Mouse (Mus musculus) kidney, embryonic 15.5 days (tissue): Measurements from ENCODE around the gene Gm13128. TPM values are rescaled to one million over a fixed set of nuclear protein-coding genes. Genes with fewer than 3 reads are reported as not detected.
"Not testable (repeated sequence)": the region's sequence is repeated elsewhere in the genome, so short reads cannot be mapped to it uniquely, and the experiment has no call there.

ENCODE experiments used
- ATAC-seq: fragments of 200-750 bp; cut with Nextera tagmentation; replicated peaks from 2 replicates; pipeline ENCODE4 v1.8.0; 2017; ENCODE audit warnings: moderate TSS enrichment; ENCODE audit not compliant: low FRiP score
- H3K27ac ChIP-seq: fragments of 300-500 bp; sonication (generic); 2 replicates; pipeline ENCODE4 v1.5.1; 2015; ENCODE audit warnings: mild to moderate bottlenecking, inconsistent platforms
- H3K27me3 ChIP-seq: fragments of 300-500 bp; sonication (generic); 2 replicates; pipeline ENCODE4 v1.6.1; 2015; ENCODE audit warnings: inconsistent platforms
- H3K36me3 ChIP-seq: fragments of 300-500 bp; sonication (generic); 2 replicates; pipeline ENCODE4 v1.6.1; 2015; ENCODE audit warnings: inconsistent platforms
- H3K4me1 ChIP-seq: fragments of 300-500 bp; sonication (generic); 2 replicates; pipeline ENCODE4 v1.6.1; 2015; ENCODE audit warnings: inconsistent platforms
- H3K4me2 ChIP-seq: fragments of 300-500 bp; sonication (generic); 2 replicates; pipeline ENCODE4 v1.6.1; 2015; ENCODE audit warnings: moderate library complexity, mild to moderate bottlenecking, inconsistent platforms
- H3K4me3 ChIP-seq: fragments of 300-500 bp; sonication (generic); replicated peaks from 2 replicates; pipeline ENCODE4 v1.5.1; 2015; ENCODE audit warnings: mild to moderate bottlenecking, inconsistent platforms
- H3K9ac ChIP-seq: fragments of 300-500 bp; sonication (generic); 2 replicates; pipeline ENCODE4 v1.6.1; 2015; ENCODE audit warnings: mild to moderate bottlenecking, inconsistent platforms
- H3K9me3 ChIP-seq: fragments of 300-500 bp; sonication (generic); replicated peaks from 2 replicates; pipeline ENCODE4 v1.6.1; 2016; ENCODE audit warnings: inconsistent platforms
- WGBS: fragments of 180-500 bp; shearing (Covaris S2); methylation state at CpG from one replicate; pipeline ENCODE4 v1.1.7; 2015; ENCODE audit warnings: mixed read lengths; 5-methylcytosine and 5-hydroxymethylcytosine counted together
- polyA plus RNA-seq: library from polyadenylated mRNA; unstranded; fragments of >200 nt; fragmentation: Nextera tagmentation; extraction: Ambion mirVana; gene quantifications from 2 replicates; pipeline ENCODE4 v1.2.1, GENCODE M21; 2015

Gm13128 gene
- polyA plus RNA-seq: not detected in 2 replicates

DNA sequence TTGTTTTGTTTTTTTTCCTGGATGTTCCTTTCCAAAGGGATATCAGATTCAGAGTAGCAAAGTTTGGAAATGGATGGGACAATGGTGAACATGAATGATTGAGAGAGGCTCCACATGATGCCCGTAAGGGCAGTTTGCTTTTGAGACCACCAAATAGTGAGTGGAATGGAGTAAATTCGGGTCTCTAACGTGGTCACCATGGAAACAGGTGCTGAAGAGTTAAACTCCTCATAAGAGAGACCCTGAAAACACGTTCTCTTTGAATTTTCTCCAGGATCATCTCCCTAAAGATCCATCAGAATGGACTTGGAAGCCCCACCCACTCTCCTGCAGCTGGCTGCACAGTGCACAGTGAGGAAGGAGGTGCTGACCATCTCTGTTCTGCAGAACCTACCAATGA lies at the start of gene Gm13128:
Gene Gm13128, plus strand, starts transcription at position 301 of the 400 bp plus-strand sequence.
- H3K27ac ChIP-seq, H3K9me3 ChIP-seq, H3K4me1 ChIP-seq, H3K9ac ChIP-seq, ATAC-seq, H3K4me3 ChIP-seq, H3K4me2 ChIP-seq, H3K27me3 ChIP-seq, H3K36me3 ChIP-seq: not testable (repeated sequence)
- WGBS: 57% methylated on average over 4 of the region's 4 CpGs

DNA sequence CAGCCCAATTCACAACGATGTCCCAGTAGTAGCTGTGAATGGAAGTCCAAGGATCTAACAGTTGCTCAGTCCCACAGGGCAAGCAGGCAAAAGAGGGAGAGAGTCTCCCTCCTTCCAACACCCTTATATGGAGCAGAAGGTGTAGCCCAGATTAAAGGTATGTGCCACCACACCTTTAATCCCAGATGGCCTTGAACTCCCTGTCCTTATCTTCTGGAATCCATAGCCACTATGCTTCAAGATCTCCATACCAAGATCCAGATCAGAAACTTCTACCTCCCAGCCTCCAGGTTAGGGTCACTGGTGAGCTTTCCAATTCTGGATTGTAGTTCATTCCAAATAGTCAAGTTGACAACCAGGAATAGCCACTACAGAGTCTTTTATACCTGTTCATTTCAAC lies 49.7 kb upstream of the Gm13128 start, which contains the start of gene Pramel5:
Gene Pramel5, minus strand, starts transcription at position 101 of the 400 bp plus-strand sequence.
- not testable (repeated sequence) for H3K27ac ChIP-seq, H3K36me3 ChIP-seq, H3K27me3 ChIP-seq, H3K4me1 ChIP-seq, H3K4me2 ChIP-seq, H3K4me3 ChIP-seq, H3K9me3 ChIP-seq, ATAC-seq, H3K9ac ChIP-seq
- 33% methylated on average over 1 of the region's 1 CpGs for WGBS

DNA sequence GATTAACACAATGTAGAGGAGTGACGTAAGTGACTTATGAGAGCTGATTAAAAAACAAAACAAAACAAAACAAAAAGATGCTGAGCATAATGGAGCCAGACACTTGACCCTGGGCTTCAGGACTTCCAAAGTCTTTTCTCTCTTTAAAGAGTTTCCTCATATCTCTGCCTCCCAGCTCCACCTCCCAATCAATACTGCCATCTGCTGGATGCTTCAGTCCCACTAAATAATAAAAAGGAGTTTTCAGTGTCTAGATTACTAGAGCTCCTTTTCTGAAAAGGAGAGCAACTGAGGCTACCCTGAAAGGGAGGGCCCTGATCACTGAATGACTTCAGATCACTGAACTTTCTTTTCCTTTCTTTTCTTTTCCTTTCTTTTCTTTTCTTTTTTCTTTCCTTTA lies 30.6 kb upstream of the Gm13128 start:
- H3K4me1 ChIP-seq: not testable (repeated sequence)
- 49% methylated on average over 1 of the region's 1 CpGs for WGBS

DNA sequence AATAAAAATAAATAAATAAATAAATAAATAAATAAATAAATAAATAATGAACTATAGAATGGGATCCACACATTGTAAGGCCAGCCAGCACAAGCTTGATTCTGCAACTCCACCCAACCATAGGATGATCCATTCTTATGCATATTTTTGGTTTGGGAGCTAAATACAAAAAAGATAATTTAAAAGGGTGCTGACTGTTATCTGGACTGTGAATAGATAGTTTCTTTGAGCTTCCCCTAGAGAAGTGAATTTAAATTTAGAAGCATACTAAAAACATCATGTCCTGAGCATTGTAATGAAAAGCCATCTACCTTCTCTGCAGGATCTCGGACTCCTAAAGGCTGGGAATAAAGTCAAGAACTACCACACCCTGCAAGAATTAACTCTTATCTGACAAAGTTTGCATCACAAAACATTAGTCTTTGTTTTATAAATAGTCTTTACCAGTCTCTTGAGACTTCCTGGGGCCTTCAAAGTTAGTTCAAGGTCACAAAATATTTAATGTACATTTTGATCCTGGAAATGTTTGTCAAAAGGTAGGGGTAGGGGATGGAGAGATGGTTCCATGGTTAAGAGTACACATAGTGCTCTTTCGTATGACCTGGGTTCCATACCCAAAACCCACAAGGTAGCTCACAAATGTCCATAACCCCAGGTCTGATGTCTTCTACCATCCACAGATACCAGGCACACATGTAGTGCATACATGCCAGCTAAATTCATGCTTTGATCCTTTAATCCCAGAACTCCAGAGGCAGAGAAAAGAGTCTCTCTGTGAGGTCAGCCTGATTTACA lies 17.2 kb upstream of the Gm13128 start:
- H3K4me3 ChIP-seq, H3K4me2 ChIP-seq, H3K4me1 ChIP-seq, H3K9me3 ChIP-seq, H3K27me3 ChIP-seq, H3K27ac ChIP-seq, H3K36me3 ChIP-seq, H3K9ac ChIP-seq, ATAC-seq: not testable (repeated sequence)
- WGBS: 85% methylated on average over 2 of the region's 2 CpGs

More for the DNA sequence above, 30.6 kb upstream of the Gm13128 start:
- H3K4me3 ChIP-seq, H3K27ac ChIP-seq, H3K4me2 ChIP-seq, ATAC-seq, H3K9ac ChIP-seq, H3K36me3 ChIP-seq, H3K27me3 ChIP-seq, H3K9me3 ChIP-seq: not testable (repeated sequence)

DNA sequence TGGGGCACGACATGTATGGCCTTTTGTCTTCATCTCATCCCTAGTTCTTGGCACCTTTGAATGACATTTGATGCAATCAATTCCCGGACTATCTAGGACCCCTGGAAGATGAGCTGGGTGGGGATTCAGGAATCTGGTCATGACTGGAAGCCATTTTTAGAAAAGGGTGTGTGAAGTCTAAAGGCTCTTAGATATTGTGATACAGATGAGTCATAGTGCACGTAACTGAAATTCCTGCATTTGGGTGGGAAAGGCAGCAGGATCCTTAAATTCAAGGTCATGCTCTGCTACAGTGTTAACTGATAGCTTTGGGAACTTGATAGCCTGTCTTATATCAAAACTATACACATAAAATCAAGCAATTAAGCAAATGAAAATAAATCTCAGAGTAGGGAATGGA lies 5.8 kb downstream of the Gm13128 start:
- H3K27me3 ChIP-seq, H3K9me3 ChIP-seq, H3K36me3 ChIP-seq, H3K4me1 ChIP-seq, ATAC-seq, H3K4me3 ChIP-seq, H3K4me2 ChIP-seq, H3K9ac ChIP-seq, H3K27ac ChIP-seq: not testable (repeated sequence)
- WGBS: 85% methylated on average over 2 of the region's 3 CpGs

DNA sequence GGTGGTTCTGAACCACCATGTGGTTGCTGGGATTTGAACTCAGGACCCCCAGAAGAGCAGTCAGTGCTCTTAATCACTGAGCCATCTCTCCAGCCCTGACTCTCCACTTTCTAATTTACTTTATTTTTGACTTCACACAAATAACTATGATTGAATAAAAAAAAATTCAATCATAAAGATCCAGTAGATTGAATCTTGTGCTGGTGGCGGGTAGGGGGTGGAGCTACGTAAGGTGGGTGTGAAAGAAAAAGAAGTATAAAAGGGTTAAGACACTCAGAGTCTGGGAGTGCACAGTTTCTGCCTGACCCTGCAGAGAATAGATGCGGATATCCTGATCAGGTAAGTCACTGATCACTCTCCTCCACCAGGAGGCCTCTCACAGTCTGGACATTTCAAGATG lies 27.6 kb downstream of the Gm13128 start, which contains the start of gene Gm13119:
Gene Gm13119, plus strand, starts transcription at position 301 of the 400 bp plus-strand sequence.
- H3K4me3 ChIP-seq, ATAC-seq, H3K4me2 ChIP-seq, H3K27me3 ChIP-seq, H3K36me3 ChIP-seq, H3K4me1 ChIP-seq, H3K27ac ChIP-seq, H3K9me3 ChIP-seq, H3K9ac ChIP-seq: not testable (repeated sequence)
- WGBS: 89% methylated on average over 3 of the region's 3 CpGs

DNA sequence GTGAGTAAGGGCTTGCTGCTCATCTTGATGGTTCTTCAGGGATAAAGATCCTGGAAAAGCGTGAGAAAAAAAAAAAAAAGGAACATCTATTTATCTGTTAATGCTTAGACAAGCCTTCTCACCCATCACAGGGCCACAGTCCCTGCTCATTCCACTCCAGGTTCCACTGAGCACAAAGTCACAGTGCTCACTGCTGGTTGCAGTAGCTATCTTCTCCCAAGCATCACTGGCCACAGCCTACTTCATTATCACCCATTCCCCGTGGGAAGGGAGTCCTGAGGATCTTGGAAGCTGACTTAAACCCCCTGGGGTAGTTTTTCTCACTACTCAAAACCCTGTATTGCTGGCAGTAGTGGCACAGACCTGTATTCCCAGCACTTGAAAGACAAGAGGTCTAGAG lies 47.9 kb downstream of the Gm13128 start, which contains the start of gene Pramef20:
Gene Pramef20, minus strand, starts transcription at position 23 of the 400 bp plus-strand sequence.
- Histone ChIP-seq H3K4me2 (no peak within 1 kb of the TSS), H3K9ac (no peak within 1 kb of the TSS), H3K4me3 (no peak within 1 kb of the TSS), H3K36me3 (no peaks in the 10 kb centered on the region), H3K4me1 (no peaks in the 10 kb centered on the region), H3K27ac (no peak within 1 kb of the TSS), H3K27me3 (no peaks in the 10 kb centered on the region), H3K9me3 (no peaks in the 10 kb centered on the region)
- no peak for ATAC-seq
- 48% methylated on average over 2 of the region's 2 CpGs for WGBS

Other genes starting within 250 kb of the Gm13128 start
- gene Gm13102, start 223.8 kb upstream of the Gm13128 start, polyA plus RNA-seq: not detected in 2 replicates
- gene Oog3, start 167.6 kb upstream of the Gm13128 start, polyA plus RNA-seq: not detected in 2 replicates
- gene Oog2, start 139.5 kb upstream of the Gm13128 start, polyA plus RNA-seq: not detected in 2 replicates
- not detected in 2 replicates for gene C87977, start 116.9 kb upstream of the Gm13128 start, polyA plus RNA-seq
- gene Pramel5, start 49.8 kb upstream of the Gm13128 start, polyA plus RNA-seq: not detected in 2 replicates
- gene Gm13119, start 27.7 kb downstream of the Gm13128 start, polyA plus RNA-seq: not detected in 2 replicates
- not detected in 2 replicates for gene Pramef20, start 47.7 kb downstream of the Gm13128 start, polyA plus RNA-seq
- gene Pramef12, start 78.2 kb downstream of the Gm13128 start, polyA plus RNA-seq: 0.17 and 0.21 TPM in 2 replicates
- gene 1700012P22Rik, start 108.5 kb downstream of the Gm13128 start, polyA plus RNA-seq: not detected in 2 replicates
- not detected in 2 replicates for gene Gm9944, start 123.1 kb downstream of the Gm13128 start, polyA plus RNA-seq
- not detected in 2 replicates for gene Aadacl3, start 133.5 kb downstream of the Gm13128 start, polyA plus RNA-seq
- not detected in 2 replicates for gene 9430007A20Rik, start 189.6 kb downstream of the Gm13128 start, polyA plus RNA-seq
- gene Gm13124, start 234.9 kb downstream of the Gm13128 start, polyA plus RNA-seq: not detected in 2 replicates